Mouse (Mus musculus) midbrain, embryonic 16.5 days (tissue): ENCODE results near the gene Chrm5. TPM values are rescaled to one million over a fixed set of nuclear protein-coding genes. Genes with fewer than 3 reads are reported as not detected.

ENCODE experiments used
- ATAC-seq: fragments of 200-750 bp; cut with Nextera tagmentation; 2 replicates; pipeline ENCODE4 v1.8.0; 2017; ENCODE audit warnings: moderate TSS enrichment
- H3K27ac ChIP-seq: fragments of 300-500 bp; sonication (generic); 2 replicates; pipeline ENCODE4 v1.5.1; 2014; ENCODE audit warnings: mild to moderate bottlenecking, low read length, mixed read lengths
- H3K27me3 ChIP-seq: fragments of 300-500 bp; sonication (generic); 2 replicates; pipeline ENCODE4 v1.6.1; 2014; ENCODE audit warnings: low read depth, low read length, mixed read lengths; ENCODE audit not compliant: control insufficient read depth, insufficient read depth
- H3K36me3 ChIP-seq: fragments of 300-500 bp; sonication (generic); 2 replicates; pipeline ENCODE4 v1.6.1; 2014; ENCODE audit warnings: mild to moderate bottlenecking, low read length, moderate library complexity, mixed read lengths; ENCODE audit not compliant: control insufficient read depth, insufficient read depth
- H3K4me1 ChIP-seq: fragments of 300-500 bp; sonication (generic); 2 replicates; pipeline ENCODE4 v1.6.1; 2014; ENCODE audit warnings: mild to moderate bottlenecking, low read length, mixed read lengths; ENCODE audit not compliant: control insufficient read depth, insufficient read depth
- H3K4me2 ChIP-seq: fragments of 300-500 bp; sonication (generic); 2 replicates; pipeline ENCODE4 v1.6.1; 2014; ENCODE audit warnings: mild to moderate bottlenecking, low read length, mixed read lengths
- H3K4me3 ChIP-seq: fragments of 300-500 bp; sonication (generic); 2 replicates; pipeline ENCODE4 v1.5.1; 2014; ENCODE audit warnings: low read depth, mild to moderate bottlenecking, low read length, moderate library complexity, mixed read lengths
- H3K9ac ChIP-seq: fragments of 300-500 bp; sonication (generic); 2 replicates; pipeline ENCODE4 v1.6.1; 2014; ENCODE audit warnings: low read depth, low read length, mixed read lengths
- H3K9me3 ChIP-seq: fragments of 300-500 bp; sonication (generic); replicated peaks from 2 replicates; pipeline ENCODE4 v1.6.1; 2014; ENCODE audit warnings: mild to moderate bottlenecking, low read length, mixed read lengths; ENCODE audit not compliant: control insufficient read depth, poor library complexity, severe bottlenecking
- WGBS: fragments of 180-500 bp; shearing (Covaris S2); extraction: QIAGEN DNeasy Blood & Tissue Kit; methylation state at CpG from one replicate; pipeline ENCODE4 v1.1.7; 2014; 5-methylcytosine and 5-hydroxymethylcytosine counted together
- polyA plus RNA-seq: library from polyadenylated mRNA; unstranded; fragments of >200 nt; fragmentation: Nextera tagmentation; extraction: Ambion mirVana; gene quantifications from 2 replicates; pipeline ENCODE4 v1.2.1, GENCODE M21; 2015

Chrm5 gene
- polyA plus RNA-seq, 1 experiment from 2014 or later, result 1.4 TPM

DNA sequence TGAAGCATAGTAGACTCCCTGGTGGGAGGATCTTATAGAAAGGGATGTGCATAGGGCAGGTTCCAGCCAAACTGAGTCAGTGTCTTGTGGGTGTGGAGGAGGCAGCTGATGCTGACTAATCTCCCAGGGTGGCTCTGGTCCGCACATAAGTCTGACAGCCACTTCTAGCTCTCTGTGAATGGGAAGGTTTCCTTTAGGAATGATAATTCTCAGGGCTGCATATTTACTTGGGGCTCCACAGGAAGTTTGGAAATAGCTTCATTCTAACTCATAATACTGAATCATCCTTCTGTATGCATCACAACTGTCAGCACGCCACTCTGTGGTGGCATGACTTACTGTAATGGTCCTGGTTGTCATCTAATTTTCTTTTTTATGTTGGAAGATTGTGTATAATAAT, 37.1 kb downstream of the Chrm5 start:
- no peak overlapping the region for H3K4me3 ChIP-seq
- no peaks in the 10 kb centered on the region for H3K27me3 ChIP-seq
- no peaks in the 10 kb centered on the region for H3K36me3 ChIP-seq
- no peak overlapping the region for H3K27ac ChIP-seq
- H3K4me2 ChIP-seq, result no peak overlapping the region
- H3K9me3 ChIP-seq, result no peaks in the 10 kb centered on the region
- WGBS, result 76% methylated on average over 2 of the region's 2 CpGs
- no peak overlapping the region for H3K9ac ChIP-seq
- H3K4me1 ChIP-seq, result no peaks in the 10 kb centered on the region
- ATAC-seq, result no peak

DNA sequence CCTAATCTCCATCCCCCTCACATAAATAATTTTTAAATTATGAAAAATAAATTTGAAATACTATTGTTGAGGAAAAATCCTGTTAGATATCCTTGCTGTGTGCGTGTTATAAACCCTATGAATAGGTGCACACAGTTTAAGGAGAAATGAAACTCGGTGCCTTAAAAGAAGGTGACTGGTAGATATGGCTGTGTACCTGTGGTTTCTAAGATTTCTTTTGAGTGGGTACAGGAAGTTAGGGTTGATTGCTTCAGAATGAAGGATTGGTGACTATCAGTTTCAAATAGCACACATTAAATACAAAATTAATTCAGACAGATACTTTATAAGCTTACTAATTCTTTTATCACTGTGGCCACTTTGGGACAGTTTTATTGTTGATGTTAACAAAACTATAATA, 43.0 kb downstream of the Chrm5 start:
- H3K36me3 ChIP-seq, result no peaks in the 10 kb centered on the region
- H3K27ac ChIP-seq, result no peak overlapping the region
- no peak overlapping the region for H3K4me3 ChIP-seq
- 93% methylated on average over 2 of the region's 2 CpGs for WGBS
- H3K9ac ChIP-seq, result no peak overlapping the region
- no peaks in the 10 kb centered on the region for H3K4me1 ChIP-seq
- no peak overlapping the region for H3K4me2 ChIP-seq
- ATAC-seq, result no peak
- no peaks in the 10 kb centered on the region for H3K9me3 ChIP-seq
- no peaks in the 10 kb centered on the region for H3K27me3 ChIP-seq

DNA sequence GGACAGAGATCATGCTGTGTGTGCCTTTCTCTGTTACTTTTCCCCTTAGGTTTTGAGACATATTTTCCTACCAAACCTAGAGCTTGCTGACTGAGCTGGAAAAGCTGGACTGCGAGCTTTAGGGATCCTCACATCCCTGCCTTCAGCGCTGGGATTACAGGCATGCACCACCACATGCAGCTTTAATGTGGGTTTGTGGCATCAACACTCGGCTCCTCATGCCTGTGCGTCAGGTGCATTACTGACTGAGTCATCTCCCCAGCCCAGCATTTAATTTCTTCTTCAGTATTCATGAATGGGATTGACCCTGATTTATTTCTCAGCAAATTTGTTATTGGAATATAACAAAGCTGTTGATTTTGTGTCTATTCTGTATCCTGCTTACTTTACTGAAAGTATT, 44.3 kb downstream of the Chrm5 start:
- H3K27me3 ChIP-seq, result no peaks in the 10 kb centered on the region
- H3K36me3 ChIP-seq, result no peaks in the 10 kb centered on the region
- no peak for ATAC-seq
- no peak overlapping the region for H3K27ac ChIP-seq
- no peaks in the 10 kb centered on the region for H3K9me3 ChIP-seq
- H3K4me2 ChIP-seq, result no peak overlapping the region
- no peaks in the 10 kb centered on the region for H3K4me1 ChIP-seq
- 83% methylated on average over 4 of the region's 4 CpGs for WGBS
- no peak overlapping the region for H3K4me3 ChIP-seq
- H3K9ac ChIP-seq, result no peak overlapping the region

DNA sequence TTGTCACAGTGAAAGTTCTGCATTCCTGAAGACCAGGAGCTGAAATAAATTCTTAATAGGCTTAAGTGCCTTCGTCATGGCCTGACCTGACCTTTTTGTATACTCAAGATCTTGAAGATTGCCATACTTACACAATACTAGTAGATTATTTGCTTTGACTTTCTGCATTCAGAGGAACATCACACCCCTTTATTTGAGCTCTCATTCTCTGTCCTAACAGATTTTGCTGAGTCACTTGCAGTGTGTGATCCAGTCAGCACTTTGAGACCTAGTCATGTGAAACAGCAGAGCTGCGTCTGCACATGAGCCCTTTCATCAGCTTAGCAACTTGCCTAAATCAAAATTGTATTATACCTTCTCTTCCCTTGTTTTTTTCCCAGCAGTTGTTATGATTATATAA, 47.2 kb downstream of the Chrm5 start:
- H3K27ac ChIP-seq, result no peak overlapping the region
- H3K4me3 ChIP-seq, result no peak overlapping the region
- no peak for ATAC-seq
- no peaks in the 10 kb centered on the region for H3K9me3 ChIP-seq
- 55% methylated on average over 2 of the region's 2 CpGs for WGBS
- H3K9ac ChIP-seq, result no peak overlapping the region
- H3K4me1 ChIP-seq, result no peaks in the 10 kb centered on the region
- H3K36me3 ChIP-seq, result no peaks in the 10 kb centered on the region
- no peak overlapping the region for H3K4me2 ChIP-seq
- no peaks in the 10 kb centered on the region for H3K27me3 ChIP-seq

DNA sequence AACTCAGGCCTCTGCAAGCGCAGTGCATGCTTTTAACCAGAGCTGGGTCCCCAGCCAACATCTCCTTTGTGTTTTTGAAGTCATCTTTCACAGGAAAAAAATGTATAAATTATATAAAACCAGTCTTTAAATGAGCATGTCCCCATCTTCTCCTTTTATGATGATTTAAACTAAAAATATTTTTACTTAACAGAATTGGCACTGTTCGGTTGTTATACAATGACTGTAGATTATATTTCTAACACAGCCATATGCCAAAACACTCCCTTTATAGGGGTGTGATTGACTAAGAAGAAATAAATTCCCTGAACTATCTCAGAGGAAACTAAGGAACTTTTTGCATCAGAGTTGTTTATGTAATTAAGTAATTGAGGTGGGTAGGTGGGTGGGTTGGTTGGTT, 48.0 kb downstream of the Chrm5 start:
- no peaks in the 10 kb centered on the region for H3K27me3 ChIP-seq
- H3K9me3 ChIP-seq, result no peaks in the 10 kb centered on the region
- no peak overlapping the region for H3K27ac ChIP-seq
- no peak overlapping the region for H3K4me3 ChIP-seq
- 92% methylated on average over 2 of the region's 2 CpGs for WGBS
- ATAC-seq, result no peak
- no peaks in the 10 kb centered on the region for H3K36me3 ChIP-seq
- H3K4me2 ChIP-seq, result no peak overlapping the region
- no peak overlapping the region for H3K9ac ChIP-seq
- H3K4me1 ChIP-seq, result no peaks in the 10 kb centered on the region

DNA sequence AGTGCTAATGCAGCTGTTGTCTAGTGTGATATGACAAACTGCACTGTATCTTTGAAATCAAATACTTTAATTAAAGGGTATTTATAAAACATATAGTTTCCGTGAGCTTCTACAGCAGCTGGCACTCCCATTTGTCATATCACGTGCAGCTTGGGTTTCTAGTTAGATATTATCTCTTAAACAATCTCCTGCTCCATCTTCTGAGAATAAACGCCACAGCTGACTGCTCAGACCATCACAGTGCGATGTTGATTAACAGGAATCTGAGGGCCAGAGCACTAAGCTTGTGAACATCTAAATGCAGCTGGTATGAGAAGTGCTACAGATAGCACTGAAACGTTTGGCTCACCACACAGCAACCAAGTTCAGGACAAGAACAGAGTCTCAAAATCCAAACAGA, 50.2 kb downstream of the Chrm5 start:
- Histone ChIP-seq H3K4me2 (no peak overlapping the region), H3K27ac (no peak overlapping the region), H3K9ac (no peak overlapping the region), H3K9me3 (no peaks in the 10 kb centered on the region), H3K36me3 (no peaks in the 10 kb centered on the region), H3K27me3 (no peaks in the 10 kb centered on the region), H3K4me3 (no peak overlapping the region), H3K4me1 (no peaks in the 10 kb centered on the region)
- ATAC-seq, result no peak
- WGBS, result 84% methylated on average over 5 of the region's 5 CpGs

DNA sequence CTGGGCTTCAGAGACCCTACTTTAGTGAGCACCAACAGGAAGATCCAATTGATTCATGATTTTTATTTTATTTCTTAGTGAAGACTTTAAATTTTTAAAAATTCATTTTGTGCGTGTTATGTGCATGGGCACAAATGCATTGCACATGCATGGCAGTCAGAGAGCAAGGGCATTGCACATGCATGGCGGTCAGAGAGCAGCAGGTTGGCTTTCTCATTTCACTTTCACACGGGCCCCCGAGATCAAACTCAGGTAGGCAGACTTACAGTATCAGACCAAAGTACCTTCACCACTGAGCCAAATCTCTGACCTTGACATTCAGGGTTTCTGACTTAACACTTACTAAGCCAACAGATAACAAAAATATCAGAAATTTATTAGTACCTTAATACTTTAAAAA, 50.9 kb downstream of the Chrm5 start:
- ATAC-seq, result no peak
- WGBS, result 93% methylated on average over 4 of the region's 4 CpGs

More for the DNA sequence above, 50.9 kb downstream of the Chrm5 start:
- no peak overlapping the region for H3K4me2 ChIP-seq
- no peaks in the 10 kb centered on the region for H3K36me3 ChIP-seq
- no peak overlapping the region for H3K27ac ChIP-seq
- no peak overlapping the region for H3K4me3 ChIP-seq
- no peaks in the 10 kb centered on the region for H3K27me3 ChIP-seq
- no peaks in the 10 kb centered on the region for H3K9me3 ChIP-seq
- no peaks in the 10 kb centered on the region for H3K4me1 ChIP-seq
- H3K9ac ChIP-seq, result no peak overlapping the region

Other genes with a start within 250 kb of the Chrm5 start
- 22.6 and 24.5 TPM in 2 replicates for gene Lpcat4, start 241.3 kb downstream of the Chrm5 start, polyA plus RNA-seq
- not detected in 2 replicates for gene Nutm1, start 221.5 kb downstream of the Chrm5 start, polyA plus RNA-seq
- 153 and 155 TPM in 2 replicates for gene Nop10, start 218.8 kb downstream of the Chrm5 start, polyA plus RNA-seq
- gene Slc12a6, start 214.9 kb downstream of the Chrm5 start, polyA plus RNA-seq, result 19.2 and 20.8 TPM in 2 replicates
- gene Gm21985, start 214.5 kb downstream of the Chrm5 start, polyA plus RNA-seq, result 0.08 TPM in 1 of 2 replicates, not detected in the other
- gene Emc4, start 112.7 kb downstream of the Chrm5 start, polyA plus RNA-seq, result 179 and 195 TPM in 2 replicates
- gene Katnbl1, start 101.6 kb downstream of the Chrm5 start, polyA plus RNA-seq, result 30.7 and 32.0 TPM in 2 replicates
- gene Emc7, start 25.8 kb downstream of the Chrm5 start, polyA plus RNA-seq, result 22.2 and 23.3 TPM in 2 replicates
- 2.6 and 2.7 TPM in 2 replicates for gene Aven, start 12.2 kb upstream of the Chrm5 start, polyA plus RNA-seq